Mouse (Mus musculus): Measurements from ENCODE around the gene Gsdma2. TPM values are rescaled to one million over a fixed set of nuclear protein-coding genes. Genes with fewer than 3 reads are reported as not detected.

Gsdma2 gene
- not detected in 2 replicates for polyA plus RNA-seq (2015; fragmentation: Nextera tagmentation; extraction: Ambion mirVana)

DNA sequence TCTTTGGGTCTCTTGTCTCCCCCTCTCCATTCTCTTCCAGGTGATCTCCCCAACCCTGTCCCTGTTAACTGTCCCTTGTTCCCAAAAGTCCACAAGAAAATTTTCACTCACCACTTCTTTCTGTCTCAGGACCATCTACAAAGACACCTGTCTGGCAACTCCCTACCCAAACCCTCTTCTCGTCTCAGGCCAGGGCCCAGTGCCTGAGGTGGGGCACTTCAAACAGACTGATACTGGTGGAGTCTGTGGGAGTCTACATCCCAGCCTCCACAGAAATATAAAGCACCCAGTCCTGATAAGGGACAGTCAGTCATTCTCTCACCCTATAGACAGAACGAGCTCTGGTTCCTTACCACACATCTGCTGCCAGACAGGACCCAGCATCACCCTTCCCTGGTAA is at the start of gene Gsdma2:
Gsdma2 (plus strand) TSS at position 301 of the 400 bp plus-strand sequence.
- H3K36me3 ChIP-seq (ENCODE audit: insufficient read depth, low read length), result no peaks in the 10 kb centered on the region
- no peak within 1 kb of the TSS for H3K4me2 ChIP-seq (ENCODE audit: low read length)
- no peak within 1 kb of the TSS for H3K27ac ChIP-seq
- H3K9me3 ChIP-seq (replicated peaks; ENCODE audit: low read length), result no peaks in the 10 kb centered on the region
- no peak for TF ChIP-seq CTCF (IDR thresholded peaks at IDR 0.05; ENCODE audit: low read depth)
- WGBS, result 45% methylated on average over 2 of the region's 2 CpGs
- no peak within 1 kb of the TSS for H3K4me3 ChIP-seq (replicated peaks; ENCODE audit: low read depth, low read length)
- no peaks in the 10 kb centered on the region for H3K4me1 ChIP-seq (replicated peaks; ENCODE audit: insufficient read depth, low read length)
- ATAC-seq (replicated peaks; ENCODE audit: low FRiP score, low read depth) (no peak), DNase-seq (ENCODE audit: low spot score) (no peak)
- no peak within 1 kb of the TSS for H3K9ac ChIP-seq (ENCODE audit: low read depth, low read length)
- H3K27me3 ChIP-seq (ENCODE audit: insufficient read depth, low read length), result no peaks in the 10 kb centered on the region

DNA sequence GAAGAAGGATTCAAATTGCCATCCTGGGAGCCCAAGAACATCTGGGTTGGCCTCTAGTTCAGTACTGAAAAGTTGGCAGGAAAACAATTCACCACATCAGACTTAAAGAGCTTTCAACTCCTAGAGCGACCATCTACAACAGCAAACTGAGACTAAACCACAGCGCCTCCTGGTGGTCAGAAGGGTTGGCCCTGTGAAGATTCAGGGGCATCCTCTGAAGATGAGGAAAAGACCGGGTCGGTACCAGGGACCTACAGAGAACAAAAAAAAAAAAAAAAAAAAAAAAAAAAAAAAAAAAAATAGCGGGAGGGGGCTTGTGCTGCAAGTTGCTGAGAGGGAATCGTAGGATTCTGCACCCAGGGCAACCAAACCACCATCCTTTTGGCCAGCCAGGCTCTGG is 49.2 kb upstream of the Gsdma2 start:
- ATAC-seq (replicated peaks; ENCODE audit: low FRiP score, low read depth), result peak; percentile 37; the same call in 1 of the 2 replicates
- 41% methylated on average over 5 of the region's 6 CpGs for WGBS
- peak; percentile 89 for DNase-seq (ENCODE audit: low spot score)

DNA sequence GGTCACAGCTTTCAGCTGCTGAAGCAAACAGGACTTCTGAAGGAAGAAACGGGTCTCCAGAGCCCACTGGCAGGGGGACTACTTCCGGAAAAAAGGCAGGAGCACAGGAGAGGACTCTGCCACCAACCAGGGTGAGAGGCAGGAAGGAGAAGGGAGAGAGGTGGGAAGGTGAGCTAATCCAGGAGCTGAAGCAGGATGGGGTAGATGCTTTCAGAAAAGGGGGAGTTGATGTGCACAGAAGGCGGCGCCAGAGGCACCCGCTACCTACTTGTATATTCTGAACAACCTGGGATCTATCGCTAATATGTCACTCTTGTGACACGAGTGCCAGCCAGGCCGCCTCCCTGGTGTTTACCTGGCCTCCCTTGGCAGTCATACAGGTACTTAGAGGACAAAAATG is 48.6 kb upstream of the Gsdma2 start, which contains the start of gene Lrrc3c:
Lrrc3c (plus strand) TSS at position 301 of the 400 bp plus-strand sequence.
- no peak within 1 kb of the TSS for H3K9ac ChIP-seq (ENCODE audit: low read depth, low read length)
- H3K4me2 ChIP-seq (ENCODE audit: low read length), result no peak within 1 kb of the TSS
- peaks cover 8% of the 10 kb centered on the region; the same call in 1 of the 2 replicates for H3K27me3 ChIP-seq (ENCODE audit: insufficient read depth, low read length)
- DNase-seq (ENCODE audit: low spot score) (no peak), ATAC-seq (replicated peaks; ENCODE audit: low FRiP score, low read depth) (no peak)
- H3K4me3 ChIP-seq (replicated peaks; ENCODE audit: low read depth, low read length), result no peak within 1 kb of the TSS
- no peak for TF ChIP-seq CTCF (IDR thresholded peaks at IDR 0.05; ENCODE audit: low read depth)
- H3K4me1 ChIP-seq (replicated peaks; ENCODE audit: insufficient read depth, low read length), result 0 out of 2 replicates have a peak, but pooled peaks cover 6% of the 10 kb centered on the region
- 79% methylated on average over 8 of the region's 8 CpGs for WGBS
- H3K9me3 ChIP-seq (replicated peaks; ENCODE audit: low read length), result no peaks in the 10 kb centered on the region
- H3K36me3 ChIP-seq (ENCODE audit: insufficient read depth, low read length), result no peaks in the 10 kb centered on the region
- no peak within 1 kb of the TSS for H3K27ac ChIP-seq

More for the DNA sequence above, 49.2 kb upstream of the Gsdma2 start:
- H3K9me3 ChIP-seq (replicated peaks; ENCODE audit: low read length), result no peaks in the 10 kb centered on the region
- H3K36me3 ChIP-seq (ENCODE audit: insufficient read depth, low read length), result no peaks in the 10 kb centered on the region
- H3K4me3 ChIP-seq (replicated peaks; ENCODE audit: low read depth, low read length), result no peak overlapping the region
- no peak overlapping the region for H3K27ac ChIP-seq
- TF ChIP-seq CTCF (IDR thresholded peaks at IDR 0.05; ENCODE audit: low read depth), result peak; percentile 86
- no peak overlapping the region for H3K9ac ChIP-seq (ENCODE audit: low read depth, low read length)
- H3K4me2 ChIP-seq (ENCODE audit: low read length), result no peak overlapping the region
- H3K27me3 ChIP-seq (ENCODE audit: insufficient read depth, low read length), result peaks cover 8% of the 10 kb centered on the region; the same call in 1 of the 2 replicates
- 0 out of 2 replicates have a peak, but pooled peaks cover 5% of the 10 kb centered on the region for H3K4me1 ChIP-seq (replicated peaks; ENCODE audit: insufficient read depth, low read length)

DNA sequence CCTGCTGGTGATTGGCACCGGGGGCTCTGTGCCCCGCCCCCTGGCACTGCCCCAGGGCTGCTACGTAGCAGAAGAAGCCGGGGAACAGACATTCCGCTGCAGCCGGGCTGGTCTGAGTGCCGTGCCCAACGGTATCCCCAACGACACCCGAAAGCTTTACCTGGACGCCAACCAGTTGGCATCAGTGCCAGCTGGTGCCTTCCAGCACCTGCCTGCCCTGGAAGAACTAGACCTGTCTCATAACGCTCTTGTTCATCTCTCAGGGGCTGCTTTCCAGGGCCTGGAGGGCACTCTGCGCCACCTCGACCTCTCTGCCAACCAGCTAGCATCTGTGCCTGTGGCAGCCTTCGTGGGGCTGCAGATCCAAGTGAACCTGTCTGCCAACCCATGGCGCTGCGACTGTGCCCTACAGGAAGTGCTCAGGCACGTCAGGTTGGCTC is 47.7 kb upstream of the Gsdma2 start:
- 0 out of 2 replicates have a peak, but pooled peaks cover 6% of the 10 kb centered on the region for H3K4me1 ChIP-seq (replicated peaks; ENCODE audit: insufficient read depth, low read length)
- H3K27me3 ChIP-seq (ENCODE audit: insufficient read depth, low read length), result peaks cover 8% of the 10 kb centered on the region; the same call in 1 of the 2 replicates
- H3K4me2 ChIP-seq (ENCODE audit: low read length), result no peak overlapping the region
- no peak overlapping the region for H3K4me3 ChIP-seq (replicated peaks; ENCODE audit: low read depth, low read length)
- DNase-seq (ENCODE audit: low spot score), result no peak
- no peak overlapping the region for H3K9ac ChIP-seq (ENCODE audit: low read depth, low read length)
- no peak for TF ChIP-seq CTCF (IDR thresholded peaks at IDR 0.05; ENCODE audit: low read depth)
- H3K36me3 ChIP-seq (ENCODE audit: insufficient read depth, low read length), result no peaks in the 10 kb centered on the region
- no peak for ATAC-seq (replicated peaks; ENCODE audit: low FRiP score, low read depth)
- 57% methylated on average over 18 of the region's 18 CpGs for WGBS
- H3K27ac ChIP-seq, result no peak overlapping the region
- H3K9me3 ChIP-seq (replicated peaks; ENCODE audit: low read length), result no peaks in the 10 kb centered on the region

DNA sequence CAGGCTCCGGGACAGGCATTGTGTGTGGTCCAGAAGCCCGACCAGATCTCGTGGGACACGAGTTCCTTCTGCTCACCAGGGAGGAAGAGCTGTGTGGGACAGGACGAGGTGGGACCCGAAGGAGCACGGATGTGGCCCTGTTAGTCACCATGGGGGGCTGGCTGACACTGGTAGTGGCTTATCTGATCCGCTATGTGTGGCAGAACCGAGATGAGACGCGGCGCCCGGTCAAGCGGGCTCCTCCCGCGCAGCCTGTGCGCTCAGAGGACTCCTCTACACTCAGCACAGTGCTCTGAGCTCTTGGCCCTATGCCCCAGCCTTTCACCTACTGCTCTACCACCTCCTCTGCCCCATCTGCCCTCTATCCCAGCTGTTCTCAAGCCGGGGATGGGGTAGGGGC is 47.3 kb upstream of the Gsdma2 start:
- H3K9me3 ChIP-seq (replicated peaks; ENCODE audit: low read length), result no peaks in the 10 kb centered on the region
- H3K36me3 ChIP-seq (ENCODE audit: insufficient read depth, low read length), result no peaks in the 10 kb centered on the region
- no peak for DNase-seq (ENCODE audit: low spot score)
- ATAC-seq (replicated peaks; ENCODE audit: low FRiP score, low read depth), result no peak
- peaks cover 8% of the 10 kb centered on the region; the same call in 1 of the 2 replicates for H3K27me3 ChIP-seq (ENCODE audit: insufficient read depth, low read length)
- H3K27ac ChIP-seq, result no peak overlapping the region
- no peak for TF ChIP-seq CTCF (IDR thresholded peaks at IDR 0.05; ENCODE audit: low read depth)
- H3K9ac ChIP-seq (ENCODE audit: low read depth, low read length), result no peak overlapping the region
- H3K4me3 ChIP-seq (replicated peaks; ENCODE audit: low read depth, low read length), result no peak overlapping the region
- 0 out of 2 replicates have a peak, but pooled peaks cover 6% of the 10 kb centered on the region for H3K4me1 ChIP-seq (replicated peaks; ENCODE audit: insufficient read depth, low read length)
- no peak overlapping the region for H3K4me2 ChIP-seq (ENCODE audit: low read length)
- WGBS, result 27% methylated on average over 18 of the region's 18 CpGs

- Histone ChIP-seq H3K27me3 (ENCODE audit: insufficient read depth, low read length) (peaks cover 8% of the 10 kb centered on the region; the same call in 1 of the 2 replicates), H3K4me3 (replicated peaks; ENCODE audit: low read depth, low read length) (peak overlapping the region; percentile 25; the same call in 1 of the 2 replicates), H3K9ac (ENCODE audit: low read depth, low read length) (no peak overlapping the region), H3K27ac (no peak overlapping the region), H3K9me3 (replicated peaks; ENCODE audit: low read length) (no peaks in the 10 kb centered on the region), H3K4me1 (replicated peaks; ENCODE audit: insufficient read depth, low read length) (0 out of 2 replicates have a peak, but pooled peaks cover 6% of the 10 kb centered on the region), H3K36me3 (ENCODE audit: insufficient read depth, low read length) (no peaks in the 10 kb centered on the region), H3K4me2 (ENCODE audit: low read length) (peak overlapping the region; percentile 59)
- 1% methylated on average over 20 of the region's 20 CpGs for WGBS
- ATAC-seq (replicated peaks; ENCODE audit: low FRiP score, low read depth) (peak; percentile 47), DNase-seq (ENCODE audit: low spot score) (peak; percentile 62)
- no peak for TF ChIP-seq CTCF (IDR thresholded peaks at IDR 0.05; ENCODE audit: low read depth)
Observed at GRCm38 (mm10) chr11:98602090-98602690, 44.4 kb upstream of the Gsdma2 start.

Measured in kidney, postnatal 0 days (tissue).